Mouse (Mus musculus): ENCODE measurements around the gene Ccdc137. TPM values are rescaled to one million over a fixed set of nuclear protein-coding genes. Genes with fewer than 3 reads are reported as not detected.
A peak's percentile ranks its signal among the peaks of the same experiment; 100 is the strongest.
"Not testable (repeated sequence)": the region's sequence is repeated elsewhere in the genome, so short reads cannot be mapped to it uniquely, and the experiment has no call there.

Ccdc137 gene
- polyA plus RNA-seq (2014; fragmentation: Nextera tagmentation; extraction: Ambion mirVana): 25.0 and 30.0 TPM in 2 replicates

DNA sequence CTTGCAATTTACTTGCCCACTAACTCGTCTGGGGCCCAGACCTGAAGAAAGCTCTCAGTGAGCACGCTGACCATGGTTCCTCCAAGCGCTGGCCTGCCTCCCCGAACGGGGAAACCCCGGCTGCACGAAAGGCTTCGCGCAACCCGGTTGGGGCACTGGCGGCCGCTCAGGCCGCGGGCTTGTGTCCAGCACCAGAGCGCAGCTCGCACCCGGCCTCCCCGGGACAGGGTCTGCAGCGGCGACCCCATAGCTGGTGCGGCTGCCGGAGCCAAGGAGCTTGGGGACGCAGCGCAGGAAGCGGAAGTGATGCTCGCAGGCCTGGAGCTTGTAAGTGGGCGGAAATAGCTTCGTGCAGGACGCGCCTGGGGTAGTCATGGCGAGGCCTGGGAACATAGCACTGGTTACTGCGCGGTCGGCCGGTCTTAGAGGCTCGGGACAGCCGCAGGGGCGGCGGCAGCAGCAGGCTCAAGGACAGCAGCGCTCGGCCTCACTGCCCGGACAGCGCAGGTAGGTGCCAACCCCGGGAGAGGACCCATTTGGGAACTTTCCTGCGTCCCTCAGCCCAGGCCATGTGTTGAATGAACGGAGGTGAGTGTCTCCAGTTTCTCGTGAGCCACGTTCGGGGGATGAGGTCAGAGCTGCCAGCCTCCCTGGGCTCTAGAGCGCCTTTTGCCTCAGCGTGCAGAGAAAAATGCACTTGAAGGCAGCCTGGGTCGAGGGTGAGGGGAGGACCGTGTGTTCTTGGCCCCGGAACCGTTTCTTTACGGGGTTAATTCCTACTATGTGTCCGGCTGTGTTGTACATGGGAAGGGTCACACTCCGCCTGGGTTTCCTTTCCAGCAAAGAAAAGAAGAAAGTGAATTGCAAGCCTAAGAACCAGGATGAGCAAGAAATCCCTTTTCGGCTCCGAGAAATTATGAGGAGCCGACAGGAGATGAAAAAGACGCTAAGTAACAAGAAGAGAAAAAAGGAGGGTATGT lies at the start of gene Ccdc137, which contains the start of gene Oxld1:
TSS of gene Ccdc137 (plus strand) at position 344 of the 980 bp plus-strand sequence.
TSS of gene Oxld1 (minus strand) at position 297 of the 980 bp plus-strand sequence.
- ATAC-seq (ENCODE audit: low FRiP score): peak; percentile 86
- peak within 1 kb of the TSS; percentile 91 for H3K4me3 ChIP-seq (ENCODE audit: low read depth, low read length)
- no peaks in the 10 kb centered on the region for H3K36me3 ChIP-seq (ENCODE audit: control insufficient read depth, insufficient read depth, low read length)
- 5% methylated on average over 62 of the region's 62 CpGs for WGBS
- H3K27ac ChIP-seq (ENCODE audit: low read depth, low read length): peak within 1 kb of the TSS; percentile 63
- H3K4me2 ChIP-seq (replicated peaks; ENCODE audit: low read depth, low read length): peak within 1 kb of the TSS; percentile 92
- H3K27me3 ChIP-seq (ENCODE audit: control insufficient read depth, insufficient read depth, low read length): no peaks in the 10 kb centered on the region
- peak within 1 kb of the TSS; percentile 93 for H3K9ac ChIP-seq (ENCODE audit: low read depth, low read length)
- DNase-seq (ENCODE audit: low spot score): peak; percentile 86
- H3K4me1 ChIP-seq (replicated peaks; ENCODE audit: control insufficient read depth, insufficient read depth, low read length): no peaks in the 10 kb centered on the region; the same call in 1 of the 2 replicates
- H3K9me3 ChIP-seq (ENCODE audit: control insufficient read depth, low read length): no peaks in the 10 kb centered on the region

DNA sequence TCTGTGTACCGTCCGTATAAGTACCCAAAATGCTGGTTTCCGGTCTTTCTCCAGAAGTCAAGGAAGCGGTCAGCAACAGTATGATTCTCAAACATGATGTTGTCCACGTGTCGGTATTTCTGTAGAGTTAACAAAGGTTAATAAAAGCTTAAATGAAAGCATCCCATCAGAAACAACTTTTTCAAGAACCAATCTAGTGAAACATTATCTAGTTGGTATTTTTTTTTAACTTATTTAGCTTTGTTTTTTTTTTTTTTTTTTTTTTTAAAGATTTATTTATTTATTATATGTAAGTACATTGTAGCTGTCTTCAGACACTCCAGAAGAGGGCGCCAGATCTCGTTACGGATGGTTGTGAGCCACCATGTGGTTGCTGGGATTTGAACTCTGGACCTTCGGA lies 44.3 kb upstream of the Ccdc137 start:
- WGBS: 97% methylated on average over 7 of the region's 10 CpGs
- H3K4me2 ChIP-seq (replicated peaks; ENCODE audit: low read depth, low read length); H3K27ac ChIP-seq (ENCODE audit: low read depth, low read length); H3K9ac ChIP-seq (ENCODE audit: low read depth, low read length); H3K4me1 ChIP-seq (replicated peaks; ENCODE audit: control insufficient read depth, insufficient read depth, low read length); H3K36me3 ChIP-seq (ENCODE audit: control insufficient read depth, insufficient read depth, low read length); ATAC-seq (ENCODE audit: low FRiP score); H3K27me3 ChIP-seq (ENCODE audit: control insufficient read depth, insufficient read depth, low read length); DNase-seq (ENCODE audit: low spot score); H3K9me3 ChIP-seq (ENCODE audit: control insufficient read depth, low read length); H3K4me3 ChIP-seq (ENCODE audit: low read depth, low read length): not testable (repeated sequence)

DNA sequence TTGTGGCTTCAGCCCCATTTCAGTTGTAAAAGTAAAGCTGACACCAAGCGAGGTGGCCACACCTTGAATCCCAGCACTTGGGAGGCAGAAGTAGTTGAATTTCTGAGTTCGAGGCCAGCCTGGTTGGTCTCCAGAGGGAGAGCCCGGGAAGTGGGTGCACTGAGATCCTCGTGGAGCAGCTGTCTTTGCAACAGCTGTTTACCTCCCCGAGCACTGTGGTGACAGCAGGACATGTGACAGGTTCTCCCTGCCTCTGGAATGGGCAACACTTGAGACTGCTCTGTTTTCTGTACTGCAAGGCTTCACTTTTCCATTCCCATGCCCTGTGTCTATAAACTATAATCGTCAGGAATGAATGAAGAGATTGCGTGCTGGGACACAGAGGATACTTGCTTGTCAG lies 40.1 kb upstream of the Ccdc137 start:
- ATAC-seq (ENCODE audit: low FRiP score) (no peak), DNase-seq (ENCODE audit: low spot score) (no peak)
- no peaks in the 10 kb centered on the region for H3K36me3 ChIP-seq (ENCODE audit: control insufficient read depth, insufficient read depth, low read length)
- H3K9ac ChIP-seq (ENCODE audit: low read depth, low read length): no peak overlapping the region
- no peaks in the 10 kb centered on the region for H3K9me3 ChIP-seq (ENCODE audit: control insufficient read depth, low read length)
- WGBS: 91% methylated on average over 7 of the region's 7 CpGs
- H3K4me2 ChIP-seq (replicated peaks; ENCODE audit: low read depth, low read length): no peak overlapping the region
- H3K27me3 ChIP-seq (ENCODE audit: control insufficient read depth, insufficient read depth, low read length): no peaks in the 10 kb centered on the region
- H3K4me3 ChIP-seq (ENCODE audit: low read depth, low read length): no peak overlapping the region
- H3K27ac ChIP-seq (ENCODE audit: low read depth, low read length): no peak overlapping the region
- no peaks in the 10 kb centered on the region for H3K4me1 ChIP-seq (replicated peaks; ENCODE audit: control insufficient read depth, insufficient read depth, low read length)

DNA sequence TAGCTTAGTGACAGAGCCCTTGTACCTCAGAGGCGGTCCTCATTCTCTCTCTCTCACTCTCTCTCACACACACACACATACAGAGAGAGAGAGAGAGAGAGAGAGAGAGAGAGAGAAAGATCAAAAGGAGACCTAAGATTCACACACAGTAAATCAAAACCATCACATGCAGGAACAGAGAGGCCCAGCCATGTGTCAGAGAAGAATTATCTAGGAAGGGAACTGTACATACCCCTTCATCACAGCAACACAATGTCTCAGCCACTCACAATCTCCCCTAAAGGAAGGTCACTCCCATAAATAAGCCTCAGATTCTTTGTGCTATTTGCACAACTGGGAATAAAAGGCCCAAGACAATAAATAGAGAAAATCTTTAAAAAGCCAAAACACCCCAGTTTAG lies 39.3 kb upstream of the Ccdc137 start:
- Histone ChIP-seq H3K9me3 (ENCODE audit: control insufficient read depth, low read length) (no peaks in the 10 kb centered on the region), H3K4me1 (replicated peaks; ENCODE audit: control insufficient read depth, insufficient read depth, low read length) (no peaks in the 10 kb centered on the region), H3K36me3 (ENCODE audit: control insufficient read depth, insufficient read depth, low read length) (no peaks in the 10 kb centered on the region), H3K9ac (ENCODE audit: low read depth, low read length) (no peak overlapping the region), H3K27ac (ENCODE audit: low read depth, low read length) (no peak overlapping the region), H3K4me2 (replicated peaks; ENCODE audit: low read depth, low read length) (no peak overlapping the region), H3K4me3 (ENCODE audit: low read depth, low read length) (no peak overlapping the region), H3K27me3 (ENCODE audit: control insufficient read depth, insufficient read depth, low read length) (no peaks in the 10 kb centered on the region)
- no peak for DNase-seq (ENCODE audit: low spot score)
- no peak for ATAC-seq (ENCODE audit: low FRiP score)
- WGBS: 100% methylated on average over 1 of the region's 1 CpGs

DNA sequence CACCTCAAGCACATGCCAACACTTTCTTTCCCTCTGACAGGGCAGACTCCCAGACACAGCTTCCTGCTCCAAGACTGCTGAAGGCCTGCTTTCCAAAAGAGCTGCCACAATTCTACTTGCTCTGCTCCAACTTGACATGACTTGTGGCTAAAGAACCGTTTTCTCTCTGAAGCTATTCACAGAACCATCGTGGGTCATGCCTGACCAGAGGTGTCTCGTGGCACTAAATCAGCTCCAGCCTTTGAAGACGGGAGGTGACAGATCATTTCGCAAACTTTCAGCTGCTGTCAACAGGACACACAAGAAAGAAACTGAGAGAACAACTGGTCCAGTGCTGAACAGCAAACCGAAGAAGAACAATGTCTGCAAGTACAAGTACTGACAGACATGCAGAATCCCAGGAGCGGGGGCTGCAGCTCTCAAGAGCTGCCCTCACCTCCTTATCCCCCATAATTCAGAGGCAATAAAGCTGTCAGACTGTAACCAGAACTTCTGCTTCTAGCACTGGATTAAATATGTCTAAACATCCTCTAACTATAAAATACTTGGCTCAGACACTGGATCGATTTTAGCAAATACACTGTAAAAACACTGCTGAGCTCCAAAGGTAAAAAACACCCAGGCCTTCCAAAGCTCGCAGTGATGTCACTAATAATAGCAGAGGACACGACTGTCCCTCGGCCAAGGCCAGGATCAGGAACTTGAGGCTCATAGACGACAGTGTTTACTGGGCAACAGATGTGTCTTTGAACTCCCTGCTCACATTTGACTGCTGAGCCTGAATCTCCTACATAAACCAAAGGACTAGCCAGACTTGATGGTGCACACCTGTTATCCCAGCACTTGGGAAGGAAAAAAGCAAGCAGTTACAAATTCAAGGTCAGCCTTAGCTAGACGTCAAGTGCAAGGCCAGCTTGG lies 35.0 kb upstream of the Ccdc137 start:
- Histone ChIP-seq H3K27ac (ENCODE audit: low read depth, low read length) (no peak overlapping the region), H3K4me2 (replicated peaks; ENCODE audit: low read depth, low read length) (no peak overlapping the region), H3K4me1 (replicated peaks; ENCODE audit: control insufficient read depth, insufficient read depth, low read length) (no peaks in the 10 kb centered on the region), H3K9me3 (ENCODE audit: control insufficient read depth, low read length) (no peaks in the 10 kb centered on the region), H3K27me3 (ENCODE audit: control insufficient read depth, insufficient read depth, low read length) (no peaks in the 10 kb centered on the region), H3K4me3 (ENCODE audit: low read depth, low read length) (no peak overlapping the region), H3K36me3 (ENCODE audit: control insufficient read depth, insufficient read depth, low read length) (0 out of 2 replicates have a peak, but pooled peaks cover 4% of the 10 kb centered on the region), H3K9ac (ENCODE audit: low read depth, low read length) (no peak overlapping the region)
- 93% methylated on average over 13 of the region's 13 CpGs for WGBS
- ATAC-seq (ENCODE audit: low FRiP score) (no peak), DNase-seq (ENCODE audit: low spot score) (no peak)

DNA sequence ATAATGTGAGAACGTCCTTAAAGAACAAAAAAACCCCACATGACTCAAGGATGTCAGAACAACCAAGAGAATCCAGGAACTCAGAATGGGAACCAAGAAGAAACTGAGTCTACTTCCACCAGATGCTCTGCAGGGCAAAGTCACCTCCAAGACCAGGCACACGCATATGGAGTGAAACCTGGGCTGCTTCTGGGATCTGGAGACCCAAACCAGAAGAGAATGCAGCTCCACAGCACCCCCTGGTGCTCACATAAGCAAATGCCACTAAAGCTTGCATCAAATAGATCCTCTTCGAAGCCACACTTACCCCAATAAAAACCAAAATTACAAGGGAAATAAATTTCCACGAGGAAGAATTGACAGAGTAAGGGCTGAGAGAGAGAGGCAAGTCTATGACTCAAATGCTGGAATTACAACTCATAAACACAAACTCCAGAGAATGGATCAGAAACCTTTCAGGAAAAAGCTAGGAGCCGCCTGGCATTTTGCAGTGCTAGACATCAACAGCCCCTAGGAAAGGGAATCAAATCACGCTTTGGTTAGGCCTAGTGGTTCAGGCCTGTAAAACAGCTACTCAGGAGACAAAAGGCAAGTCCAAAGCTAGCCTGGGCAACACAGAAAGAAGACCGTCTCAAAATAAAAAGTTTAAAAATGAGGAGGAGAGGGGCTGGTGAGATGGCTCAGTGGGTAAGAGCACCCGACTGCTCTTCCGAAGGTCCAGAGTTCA lies 34.2 kb upstream of the Ccdc137 start:
- DNase-seq (ENCODE audit: low spot score) (peak; percentile 84), ATAC-seq (ENCODE audit: low FRiP score) (no peak)
- Histone ChIP-seq H3K36me3 (ENCODE audit: control insufficient read depth, insufficient read depth, low read length) (0 out of 2 replicates have a peak, but pooled peaks cover 4% of the 10 kb centered on the region), H3K9me3 (ENCODE audit: control insufficient read depth, low read length) (no peaks in the 10 kb centered on the region), H3K9ac (ENCODE audit: low read depth, low read length) (no peak overlapping the region), H3K4me1 (replicated peaks; ENCODE audit: control insufficient read depth, insufficient read depth, low read length) (no peaks in the 10 kb centered on the region), H3K27ac (ENCODE audit: low read depth, low read length) (no peak overlapping the region), H3K4me2 (replicated peaks; ENCODE audit: low read depth, low read length) (no peak overlapping the region), H3K4me3 (ENCODE audit: low read depth, low read length) (no peak overlapping the region), H3K27me3 (ENCODE audit: control insufficient read depth, insufficient read depth, low read length) (no peaks in the 10 kb centered on the region)
- WGBS: 82% methylated on average over 9 of the region's 9 CpGs

DNA sequence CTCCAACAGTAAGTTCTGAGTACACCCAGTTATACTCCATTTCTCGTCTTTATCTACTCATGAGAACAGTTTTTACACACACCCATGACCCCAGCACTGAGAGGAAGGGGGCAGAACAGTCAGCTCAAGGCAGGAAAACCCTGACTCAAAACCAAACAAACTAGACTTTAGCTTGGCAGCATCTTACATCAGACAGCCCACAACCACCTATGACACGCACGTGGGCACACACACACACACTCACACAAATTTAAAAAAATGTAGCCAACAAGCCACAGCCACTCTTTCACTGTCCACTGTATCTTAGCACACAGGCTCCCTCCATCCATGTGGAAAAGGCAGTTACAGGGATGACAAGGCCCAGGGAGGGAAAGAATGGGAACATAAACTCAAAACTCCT lies 31.2 kb upstream of the Ccdc137 start:
- H3K36me3 ChIP-seq (ENCODE audit: control insufficient read depth, insufficient read depth, low read length): 0 out of 2 replicates have a peak, but pooled peaks cover 4% of the 10 kb centered on the region
- WGBS: 95% methylated on average over 3 of the region's 3 CpGs
- no peak for ATAC-seq (ENCODE audit: low FRiP score)

More for the DNA sequence above, 31.2 kb upstream of the Ccdc137 start:
- DNase-seq (ENCODE audit: low spot score): no peak
- H3K4me3 ChIP-seq (ENCODE audit: low read depth, low read length): no peak overlapping the region
- no peaks in the 10 kb centered on the region for H3K4me1 ChIP-seq (replicated peaks; ENCODE audit: control insufficient read depth, insufficient read depth, low read length)
- H3K9ac ChIP-seq (ENCODE audit: low read depth, low read length): no peak overlapping the region
- H3K9me3 ChIP-seq (ENCODE audit: control insufficient read depth, low read length): no peaks in the 10 kb centered on the region
- H3K27ac ChIP-seq (ENCODE audit: low read depth, low read length): no peak overlapping the region
- H3K27me3 ChIP-seq (ENCODE audit: control insufficient read depth, insufficient read depth, low read length): no peaks in the 10 kb centered on the region
- no peak overlapping the region for H3K4me2 ChIP-seq (replicated peaks; ENCODE audit: low read depth, low read length)

All from hindbrain, embryonic 11.5 days (tissue).